ENCODE assay signal across 13 mouse cellular contexts in the genomic region with DNA sequence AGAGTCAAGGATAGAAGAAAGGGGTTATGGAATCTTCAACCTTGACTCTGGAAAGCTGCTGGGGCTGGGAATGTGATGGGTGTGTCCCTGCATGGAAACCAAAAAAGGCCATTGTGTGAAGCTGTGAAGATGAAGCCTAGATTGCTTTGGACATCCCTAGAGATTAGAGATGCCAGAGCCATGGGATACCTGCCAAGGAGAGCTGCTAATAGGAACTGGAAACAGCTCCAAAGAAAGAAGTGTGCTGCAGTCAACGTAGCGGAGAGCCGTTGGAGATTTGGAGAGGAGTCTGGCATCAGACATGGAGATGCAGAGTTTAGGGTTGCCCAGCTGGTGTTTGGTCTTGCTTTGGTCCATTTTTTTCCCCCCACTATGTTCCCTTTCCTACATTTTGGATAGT.
"Had no signal": no experiment of that assay in that cellular context is flagged by ENCODE, and none has a peak within 500 bp of the region (broad histone marks: within the 10 kb centered on the region; RNA-seq: fewer than 3 reads in every experiment).

No protein-coding gene starts in this region.

- H3K4me1 ChIP-seq: limb, embryonic 15.5 days; liver, embryonic 12.5 days; midbrain, embryonic 12.5 days had no signal

- ATAC-seq: liver, embryonic 12.5 days; midbrain, embryonic 16.5 days had no signal

- H3K9ac ChIP-seq: limb, embryonic 15.5 days; liver, embryonic 12.5 days; lung, embryonic 14.5 days; midbrain, embryonic 12.5 days; neural tube, embryonic 13.5 days had no signal

- H3K4me2 ChIP-seq: limb, embryonic 15.5 days; liver, embryonic 12.5 days; lung, embryonic 14.5 days; midbrain, embryonic 12.5 days; neural tube, embryonic 13.5 days had no signal

- H3K9me3 ChIP-seq: limb, embryonic 15.5 days; liver, embryonic 12.5 days; midbrain, embryonic 12.5 days; neural tube, embryonic 13.5 days had no signal

- H3K36me3 ChIP-seq: limb, embryonic 15.5 days; liver, embryonic 12.5 days; midbrain, embryonic 12.5 days; neural tube, embryonic 13.5 days had no signal

- H3K27me3 ChIP-seq: limb, embryonic 15.5 days; liver, embryonic 12.5 days; midbrain, embryonic 12.5 days; neural tube, embryonic 13.5 days had no signal

- DNase-seq: kidney, postnatal 10 days; kidney, postnatal 4 days; lung, embryonic 14.5 days; lung, postnatal 10 days; retina, postnatal 1 day; right cerebral cortex, postnatal 14 days; thymus, postnatal 36 days had no signal

- H3K27ac ChIP-seq: layer of hippocampus, adult 2 months; limb, embryonic 15.5 days; liver, embryonic 12.5 days; midbrain, embryonic 12.5 days; neural tube, embryonic 13.5 days had no signal

- H3K4me3 ChIP-seq: layer of hippocampus, adult 2 months; limb, embryonic 15.5 days; liver, embryonic 12.5 days; midbrain, embryonic 12.5 days; neural tube, embryonic 13.5 days had no signal
